28 mouse cellular contexts compared by ENCODE assay signal in genomic region chr10:56900914-56901313, GRCm38 (mm10).
"Had no signal": no experiment of that assay in that cellular context is flagged by ENCODE, and none has a peak within 500 bp of the region (broad histone marks: within the 10 kb centered on the region; RNA-seq: fewer than 3 reads in every experiment).

No protein-coding gene starts in this region.

- H3K4me2 ChIP-seq: embryonic facial prominence, embryonic 12.5 days; embryonic facial prominence, embryonic 13.5 days; embryonic facial prominence, embryonic 15.5 days; forebrain, embryonic 12.5 days; forebrain, embryonic 13.5 days; forebrain, embryonic 15.5 days had no signal

- H3K27me3 ChIP-seq: embryonic facial prominence, embryonic 12.5 days; embryonic facial prominence, embryonic 13.5 days; embryonic facial prominence, embryonic 15.5 days; forebrain, embryonic 12.5 days; forebrain, embryonic 13.5 days; forebrain, embryonic 15.5 days had no signal

- H3K4me1 ChIP-seq: embryonic facial prominence, embryonic 10.5 days; embryonic facial prominence, embryonic 12.5 days; embryonic facial prominence, embryonic 13.5 days; embryonic facial prominence, embryonic 15.5 days; forebrain, embryonic 15.5 days had no signal

- H3K36me3 ChIP-seq: embryonic facial prominence, embryonic 10.5 days; embryonic facial prominence, embryonic 12.5 days; embryonic facial prominence, embryonic 13.5 days; embryonic facial prominence, embryonic 15.5 days; forebrain, embryonic 10.5 days; forebrain, embryonic 12.5 days; forebrain, embryonic 15.5 days had no signal

- DNase-seq: cerebellum, adult 18-20 months; cerebellum, adult 2 months; cerebellum, adult 8-10 months; cerebellum, adult 9-10 months; cerebellum, adult 9-11 months; cerebellum, postnatal 10 days; cerebellum, postnatal 14 days; cerebellum, postnatal 25 days; cerebellum, postnatal 36 days; embryo, embryonic 11 days; forebrain, postnatal 0 days; gastrocnemius, adult 2 months; gastrocnemius, postnatal 10 days; gastrocnemius, postnatal 14 days; gastrocnemius, postnatal 25 days; gastrocnemius, postnatal 36 days; heart, adult 11 months had no signal

- H3K9ac ChIP-seq: embryonic facial prominence, embryonic 12.5 days; embryonic facial prominence, embryonic 13.5 days; embryonic facial prominence, embryonic 15.5 days; forebrain, embryonic 12.5 days; forebrain, embryonic 13.5 days; forebrain, embryonic 15.5 days; forebrain, postnatal 0 days had no signal

- H3K4me3 ChIP-seq: embryonic facial prominence, embryonic 10.5 days; embryonic facial prominence, embryonic 12.5 days; embryonic facial prominence, embryonic 13.5 days; embryonic facial prominence, embryonic 15.5 days; erythroblast, embryonic 14.5 days; forebrain, embryonic 10.5 days; forebrain, embryonic 12.5 days; forebrain, embryonic 13.5 days; forebrain, embryonic 15.5 days; gastrocnemius, adult 2 months had no signal

- ATAC-seq: forebrain, embryonic 13.5 days; forebrain, embryonic 14.5 days; forebrain, embryonic 15.5 days; forebrain, embryonic 16.5 days; forebrain, postnatal 0 days had no signal

- H3K9me3 ChIP-seq: embryonic facial prominence, embryonic 10.5 days; embryonic facial prominence, embryonic 12.5 days; embryonic facial prominence, embryonic 13.5 days; embryonic facial prominence, embryonic 15.5 days; forebrain, embryonic 10.5 days; forebrain, embryonic 12.5 days; forebrain, embryonic 13.5 days; forebrain, embryonic 15.5 days had no signal

- H3K27ac ChIP-seq: embryonic facial prominence, embryonic 10.5 days; embryonic facial prominence, embryonic 12.5 days; embryonic facial prominence, embryonic 13.5 days; embryonic facial prominence, embryonic 15.5 days; forebrain, embryonic 10.5 days; forebrain, embryonic 12.5 days; forebrain, embryonic 13.5 days; forebrain, embryonic 15.5 days; gastrocnemius, adult 2 months had no signal
